In the genomic region with DNA sequence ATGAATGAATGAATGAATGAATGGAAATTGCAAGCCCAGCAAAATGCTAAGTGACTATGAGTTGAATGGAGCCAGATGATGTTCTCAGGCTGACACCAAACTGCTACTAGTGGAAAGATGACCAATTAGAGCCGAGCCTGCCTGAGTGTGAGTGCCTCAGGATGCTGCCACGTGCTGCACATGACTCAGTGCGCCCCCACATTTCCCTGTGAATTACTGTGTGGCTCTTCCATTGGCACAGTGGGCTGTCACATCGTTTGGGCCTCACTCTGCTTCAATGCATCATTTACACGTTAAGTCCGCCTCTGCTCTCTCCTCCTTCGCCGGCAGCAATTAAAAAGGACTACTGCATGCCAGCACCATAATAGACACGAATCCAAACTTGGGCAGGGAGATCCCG, we compare ENCODE assay signal across 19 mouse cellular contexts. TPM values are rescaled to one million over a fixed set of nuclear protein-coding genes. Genes with fewer than 3 reads are reported as not detected.
DNase-seq lines count a peak whose midpoint lies in the region; ATAC-seq and TF ChIP-seq lines count a peak whose summit lies in the region.
"Had no signal": no experiment of that assay in that cellular context is flagged by ENCODE, and none has a peak within 500 bp of the region (broad histone marks: within the 10 kb centered on the region; RNA-seq: fewer than 3 reads in every experiment).

No protein-coding gene starts in this region.

- intact Hi-C loops in left cerebral cortex, postnatal 14 days (cut with DNase I): no loop called here

- TF ChIP-seq CTCF in layer of hippocampus, adult 2 months (conservative IDR thresholded peaks at IDR 0.05): no peak

- H3K4me3 ChIP-seq in layer of hippocampus, adult 2 months: no peak overlapping the region
- H3K4me3 ChIP-seq: embryonic facial prominence, embryonic 10.5 days; erythroblast, embryonic 14.5 days; heart, embryonic 10.5 days; hindbrain, embryonic 15.5 days; midbrain, embryonic 13.5 days; stomach, embryonic 15.5 days had no signal

- ATAC-seq in erythroid progenitor cell, adult 5-6 weeks (replicated peaks; ENCODE audit: low FRiP score, poor library complexity, severe bottlenecking): no peak
- no peak for ATAC-seq in inflammation-experienced regulatory T-cells, adult 6 months
- ATAC-seq: CD4-positive, CD25-positive, alpha-beta regulatory T cell, adult 4 months; midbrain, embryonic 13.5 days had no signal

- DNase-seq in right cerebral cortex, adult 18-20 months: peak; percentile 89
- DNase-seq in right cerebral cortex, postnatal 4 days: no peak
- peak; percentile 65 to 77 for DNase-seq in layer of hippocampus, adult 2 months (ENCODE audit: low spot score in 2 of 2)
- DNase-seq in left cerebral cortex, postnatal 14 days (ENCODE audit: low spot score in 2 of 2): peak; percentile 82 to 96
- no peak for DNase-seq in embryo, embryonic 11 days
- DNase-seq: cerebellum, postnatal 25 days; kidney, adult 8-10 months; liver; lung, adult 2 months; thymus, postnatal 14 days had no signal

- H3K27ac ChIP-seq in layer of hippocampus, adult 2 months: no peak overlapping the region
- H3K27ac ChIP-seq: embryonic facial prominence, embryonic 10.5 days; heart, embryonic 10.5 days; hindbrain, embryonic 15.5 days; midbrain, embryonic 13.5 days; stomach, embryonic 15.5 days had no signal

RNA-seq across cellular contexts. Expression of gene Furin, which starts 7.0 kb away (rescaled TPM):
- 10 to 100 TPM; 39.4 to 40.6 TPM for total RNA-seq in layer of hippocampus, adult 2 months (2021)
- total RNA-seq in left cerebral cortex, postnatal 14 days (2021): 10 to 100 TPM; 38.8 to 46.2 TPM
- 22.7 and 51.1 TPM in 2 replicates for total RNA-seq in erythroid progenitor cell, adult 5-6 weeks (2015; ENCODE audit: low replicate concordance)
- 24.6 and 28.2 TPM in 2 replicates for total RNA-seq in erythroid progenitor cell, adult 5-6 weeks (2017; ENCODE audit: low replicate concordance)
- 10 to 100 TPM in 1 of 3 experiments, 1 to 10 TPM in 2; 8.4 to 19.1 (median 8.6) TPM for polyA plus RNA-seq in inflammation-experienced regulatory T-cells, adult 6 months (2017; shearing (Covaris generic))

RNA-seq across cellular contexts. Expression of gene Fes, which starts 24.5 kb away (rescaled TPM):
- total RNA-seq in layer of hippocampus, adult 2 months (2021): 1 to 10 TPM; 5.0 to 5.7 TPM
- total RNA-seq in left cerebral cortex, postnatal 14 days (2021): 1 to 10 TPM; 5.6 to 6.7 TPM
- 31.0 and 53.2 TPM in 2 replicates for total RNA-seq in erythroid progenitor cell, adult 5-6 weeks (2015; ENCODE audit: low replicate concordance)
- 9.1 and 17.2 TPM in 2 replicates for total RNA-seq in erythroid progenitor cell, adult 5-6 weeks (2017; ENCODE audit: low replicate concordance)
- polyA plus RNA-seq in inflammation-experienced regulatory T-cells, adult 6 months (2017; shearing (Covaris generic)): 1 to 10 TPM in 2 of 3 experiments, under 1 TPM in 1; 0.54 to 5.8 (median 2.4) TPM

RNA-seq across cellular contexts. Expression of gene Man2a2, which starts 41.1 kb away (rescaled TPM):
- total RNA-seq in layer of hippocampus, adult 2 months (2021): 100 to 1,000 TPM; 169 to 178 TPM
- total RNA-seq in left cerebral cortex, postnatal 14 days (2021): 100 to 1,000 TPM; 114 to 118 TPM
- 6.5 and 13.0 TPM in 2 replicates for total RNA-seq in erythroid progenitor cell, adult 5-6 weeks (2015; ENCODE audit: low replicate concordance)
- 5.1 and 7.8 TPM in 2 replicates for total RNA-seq in erythroid progenitor cell, adult 5-6 weeks (2017; ENCODE audit: low replicate concordance)
- polyA plus RNA-seq in inflammation-experienced regulatory T-cells, adult 6 months (2017; shearing (Covaris generic)): 10 to 100 TPM; 11.1 to 30.9 (median 16.4) TPM

Comparison
In these comparisons a context has a peak if more than half of its experiments do, and no peak if none do; other contexts are left out.
1. DNase-seq: peak in right cerebral cortex, adult 18-20 months (single experiment), layer of hippocampus, adult 2 months (2 of 2) and left cerebral cortex, postnatal 14 days (2 of 2); none in right cerebral cortex, postnatal 4 days (single experiment) and embryo, embryonic 11 days (single experiment).
2. RNA of gene Man2a2, which starts 41.1 kb away (total RNA-seq): 169 to 178 TPM in layer of hippocampus, adult 2 months and 114 to 118 TPM in left cerebral cortex, postnatal 14 days; 5.1 to 13.0 TPM in erythroid progenitor cell, adult 5-6 weeks; every median in the first group is over 4 times any median in the second.